Mouse (Mus musculus): Measurements from ENCODE around the gene Exosc5.

DNA sequence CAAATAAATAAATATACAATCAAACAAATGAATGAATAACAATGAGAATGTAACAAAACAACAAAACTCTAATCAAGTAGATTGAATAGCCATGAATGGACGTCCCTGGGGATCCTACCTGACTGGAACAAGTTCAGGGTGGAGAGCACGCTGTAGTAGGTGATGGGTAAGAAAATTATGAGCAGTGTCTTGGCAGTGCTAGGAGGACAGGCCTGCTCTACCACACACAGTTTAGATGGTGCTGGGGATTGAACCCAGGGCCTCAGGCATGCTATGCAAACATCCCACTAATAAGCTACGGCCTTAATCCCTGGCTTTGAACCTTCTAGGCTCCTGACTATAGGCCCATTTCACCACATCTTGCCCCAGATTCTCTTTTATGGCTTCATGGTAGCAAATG lies 58.5 kb downstream of the Exosc5 start:
- TF ChIP-seq POLR2A (IDR thresholded peaks at IDR 0.05; ENCODE audit: insufficient read depth, low read length) (no peak), EP300 (IDR thresholded peaks at IDR 0.05; ENCODE audit: insufficient read depth, low read depth, low read length) (no peak), CTCF (IDR thresholded peaks at IDR 0.05; ENCODE audit: low read depth, low read length) (no peak)

Data from ES-Bruce4 (cell line).